Mouse (Mus musculus): ENCODE results near the gene Cfap69.

DNA sequence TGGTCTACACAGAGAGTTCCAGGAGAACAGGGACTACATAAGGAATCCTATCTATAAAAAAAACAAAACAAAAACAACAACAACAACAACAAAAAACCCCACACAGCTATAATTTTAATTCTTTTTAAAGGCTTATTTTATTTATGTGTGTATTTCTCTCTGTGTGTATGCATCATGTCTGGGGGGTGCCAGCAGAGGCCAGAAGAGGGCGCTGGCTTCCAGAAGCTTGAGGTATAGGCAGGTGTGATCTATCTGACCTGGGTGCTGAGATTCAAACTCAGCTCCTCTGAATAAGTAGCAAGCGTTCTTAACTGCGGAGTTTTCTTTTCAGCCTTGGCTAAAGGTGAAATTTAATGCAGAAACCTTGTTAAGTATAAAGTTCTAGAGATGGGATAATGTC, 76.4 kb downstream of the Cfap69 start:
- no peak for TF ChIP-seq FLI1 (IDR thresholded peaks at IDR 0.05; ENCODE audit: low read length)
- TF ChIP-seq GATA1 (IDR thresholded peaks at IDR 0.05; ENCODE audit: borderline replicate concordance, low read length): no peak
